Mouse (Mus musculus) right cerebral cortex, adult 2 months (tissue): ENCODE measurements around the gene Prkca.

Experiments
- DNase-seq, 2 experiments: peaks; one replicate each; pipeline ENCODE4 v3.0.0; 2021 to 2022; ENCODE audit warnings: low spot score in 2 of 2

Gene Prkca

GRCm38 (mm10) chr11:108340293-108340692, 3.4 kb downstream of the Prkca start:
- no peak for DNase-seq

- no peak for DNase-seq
Observed at GRCm38 (mm10) chr11:108336445-108336844, 7.3 kb downstream of the Prkca start.

- no peak for DNase-seq
Observed at GRCm38 (mm10) chr11:108335536-108335935, 8.2 kb downstream of the Prkca start.

GRCm38 (mm10) chr11:108334658-108335057, 9.1 kb downstream of the Prkca start:
- no peak for DNase-seq

GRCm38 (mm10) chr11:108333583-108334379, 9.9 kb downstream of the Prkca start:
- no peak for DNase-seq

GRCm38 (mm10) chr11:108333006-108333405, 10.7 kb downstream of the Prkca start:
- no peak for DNase-seq

GRCm38 (mm10) chr11:108330818-108331217, 12.9 kb downstream of the Prkca start:
- no peak for DNase-seq

- no peak for DNase-seq
Observed at GRCm38 (mm10) chr11:108325943-108326342, 17.8 kb downstream of the Prkca start.

GRCm38 (mm10) chr11:108322156-108322555, 21.6 kb downstream of the Prkca start:
- no peak for DNase-seq

- no peak for DNase-seq
Observed at GRCm38 (mm10) chr11:108320561-108320960, 23.2 kb downstream of the Prkca start.

GRCm38 (mm10) chr11:108319162-108319561, 24.6 kb downstream of the Prkca start:
- DNase-seq, result no peak

GRCm38 (mm10) chr11:108317878-108318277, 25.9 kb downstream of the Prkca start:
- DNase-seq, result no peak

GRCm38 (mm10) chr11:108315736-108316135, 28.0 kb downstream of the Prkca start:
- no peak for DNase-seq

- DNase-seq, result no peak
Observed at GRCm38 (mm10) chr11:108312516-108312915, 31.2 kb downstream of the Prkca start.

- DNase-seq, result no peak
Observed at GRCm38 (mm10) chr11:108311912-108312311, 31.8 kb downstream of the Prkca start.

GRCm38 (mm10) chr11:108309791-108310190, 33.9 kb downstream of the Prkca start:
- no peak for DNase-seq

- DNase-seq, result no peak
Observed at GRCm38 (mm10) chr11:108308253-108308652, 35.5 kb downstream of the Prkca start.

- DNase-seq, result no peak
Observed at GRCm38 (mm10) chr11:108307258-108307657, 36.5 kb downstream of the Prkca start.

- DNase-seq, result no peak
Observed at GRCm38 (mm10) chr11:108303787-108304186, 39.9 kb downstream of the Prkca start.

GRCm38 (mm10) chr11:108301796-108302490, 41.8 kb downstream of the Prkca start:
- DNase-seq, result no peak

- no peak for DNase-seq
Observed at GRCm38 (mm10) chr11:108301036-108301435, 42.7 kb downstream of the Prkca start.

GRCm38 (mm10) chr11:108300443-108300842, 43.3 kb downstream of the Prkca start:
- DNase-seq, result no peak

- DNase-seq, result no peak
Observed at GRCm38 (mm10) chr11:108299913-108300312, 43.8 kb downstream of the Prkca start.
